In genomic region chr9:57163137-57163536, GRCm38 (mm10) we compare ENCODE assay signal across 28 mouse cellular contexts. TPM values are rescaled to one million over a fixed set of nuclear protein-coding genes. Genes with fewer than 3 reads are reported as not detected.
DNase-seq lines count a peak whose midpoint lies in the region; ATAC-seq and TF ChIP-seq lines count a peak whose summit lies in the region.
"Had no signal": no experiment of that assay in that cellular context is flagged by ENCODE, and none has a peak within 500 bp of the region (broad histone marks: within the 10 kb centered on the region; RNA-seq: fewer than 3 reads in every experiment).

No protein-coding gene starts in this region.

- H3K27ac ChIP-seq in liver, postnatal 0 days (ENCODE audit: low read depth), result no peak overlapping the region
- H3K27ac ChIP-seq in MEL (ENCODE audit: control insufficient read depth, low read depth, low read length), result no peak overlapping the region
- no peak overlapping the region for H3K27ac ChIP-seq in hindbrain, embryonic 14.5 days
- no peak overlapping the region for H3K27ac ChIP-seq in embryonic facial prominence, embryonic 10.5 days (replicated peaks)
- H3K27ac ChIP-seq: forebrain, embryonic 10.5 days; forebrain, embryonic 13.5 days; heart, embryonic 15.5 days; hindbrain, embryonic 10.5 days; hindbrain, embryonic 13.5 days; hindbrain, postnatal 0 days had no signal

- no peak for ATAC-seq in liver, postnatal 0 days
- no peak for ATAC-seq in hindbrain, embryonic 14.5 days (ENCODE audit: low FRiP score)
- ATAC-seq: activated CD4-positive, CD25-positive, alpha-beta regulatory T cell, adult 4 months; CD4-positive, CD25-positive, alpha-beta regulatory T cell, adult 4 months; forebrain, embryonic 13.5 days; forebrain, embryonic 16.5 days; hindbrain, postnatal 0 days; inflammation-experienced regulatory T-cells, adult 6 months; intestine, embryonic 16.5 days had no signal

- no peak overlapping the region for H3K9ac ChIP-seq in liver, postnatal 0 days (replicated peaks)
- peak overlapping the region; percentile 39; the same call in 1 of the 2 replicates for H3K9ac ChIP-seq in MEL (ENCODE audit: control insufficient read depth, low read depth, low read length, poor library complexity, severe bottlenecking)
- no peak overlapping the region for H3K9ac ChIP-seq in hindbrain, embryonic 14.5 days
- H3K9ac ChIP-seq: forebrain, embryonic 13.5 days; heart, embryonic 12.5 days; heart, embryonic 15.5 days; hindbrain, embryonic 13.5 days had no signal

- no peak for TF ChIP-seq RAD21 in MEL (IDR thresholded peaks at IDR 0.05; ENCODE audit: low read depth, low read length)

- peaks cover 3% of the 10 kb centered on the region; the same call in 1 of the 2 replicates for H3K4me1 ChIP-seq in liver, postnatal 0 days (ENCODE audit: insufficient read depth)
- peaks cover 0 to 15% of the 10 kb centered on the region in 2 experiments; a peak in 2 of 4 replicates for H3K4me1 ChIP-seq in MEL (ENCODE audit: control insufficient read depth in 1 of 2, insufficient read depth in 2 of 2, low read length in 2 of 2)
- no peaks in the 10 kb centered on the region for H3K4me1 ChIP-seq in hindbrain, embryonic 14.5 days (replicated peaks; ENCODE audit: control insufficient read depth, insufficient read depth, low read length)
- peaks cover 6% of the 10 kb centered on the region; the same call in 1 of the 2 replicates for H3K4me1 ChIP-seq in embryonic facial prominence, embryonic 10.5 days
- H3K4me1 ChIP-seq: forebrain, embryonic 13.5 days; hindbrain, embryonic 10.5 days had no signal

- whole genome bisulfite sequencing in liver, postnatal 0 days (ENCODE audit: insufficient replicate concordance), result 68% methylated on average over 2 of the region's 2 CpGs
- WGBS in hindbrain, embryonic 14.5 days, result 32% methylated on average over 2 of the region's 2 CpGs
- 50% methylated on average over 2 of the region's 2 CpGs for WGBS in embryonic facial prominence, embryonic 10.5 days

- H3K4me2 ChIP-seq in liver, postnatal 0 days (ENCODE audit: low read depth, low read length), result no peak overlapping the region
- H3K4me2 ChIP-seq in hindbrain, embryonic 14.5 days (replicated peaks), result no peak overlapping the region
- H3K4me2 ChIP-seq: forebrain, embryonic 13.5 days; heart, embryonic 12.5 days; heart, embryonic 15.5 days; hindbrain, embryonic 13.5 days had no signal

- peak; percentile 7 for DNase-seq in liver, postnatal 0 days
- no peak for DNase-seq in liver
- DNase-seq in ES-CJ7 (ENCODE audit: low read depth, low spot score), result peak; percentile 91
- no peak for DNase-seq in MEL (ENCODE audit: low read depth, low spot score)
- DNase-seq in ZHBTc4 (ENCODE audit: low read depth, low spot score), result peak; percentile 94
- no peak for DNase-seq in hindbrain, embryonic 14.5 days (ENCODE audit: low spot score)
- no peak for DNase-seq in embryonic facial prominence, embryonic 10.5 days (ENCODE audit: low spot score)
- DNase-seq: adrenal gland, adult 8-10 months; adrenal gland, postnatal 25 days; cerebellum, adult 11-12 months; cerebellum, adult 8-10 months; cerebellum, postnatal 36 days; gastrocnemius, postnatal 10 days; gastrocnemius, postnatal 36 days; heart, postnatal 10 days; heart, postnatal 36 days had no signal

- H3K27me3 ChIP-seq in liver, postnatal 0 days (ENCODE audit: insufficient read depth, low read length), result no peaks in the 10 kb centered on the region
- no peaks in the 10 kb centered on the region for H3K27me3 ChIP-seq in MEL (ENCODE audit: control insufficient read depth in 1 of 2, insufficient read depth in 2 of 2, low read length in 2 of 2)
- H3K27me3 ChIP-seq in hindbrain, embryonic 14.5 days (ENCODE audit: control insufficient read depth, insufficient read depth, low read length), result no peaks in the 10 kb centered on the region
- no peaks in the 10 kb centered on the region for H3K27me3 ChIP-seq in embryonic facial prominence, embryonic 10.5 days (replicated peaks; ENCODE audit: low read depth, poor library complexity, severe bottlenecking)
- H3K27me3 ChIP-seq: heart, embryonic 15.5 days had no signal

- no peak for TF ChIP-seq EP300 in liver, postnatal 0 days (IDR thresholded peaks at IDR 0.05; ENCODE audit: low read depth)
- no peak for TF ChIP-seq EP300 in MEL (IDR thresholded peaks at IDR 0.05; ENCODE audit: low read depth in 1 of 2, low read length in 2 of 2)

- H3K79me2 ChIP-seq in MEL (ENCODE audit: control insufficient read depth, insufficient read depth, low read length, poor library complexity), result no peaks in the 10 kb centered on the region

- H3K36me3 ChIP-seq in liver, postnatal 0 days (replicated peaks; ENCODE audit: insufficient read depth, low read length), result no peaks in the 10 kb centered on the region
- H3K36me3 ChIP-seq in MEL (ENCODE audit: control insufficient read depth in 1 of 2, insufficient read depth in 2 of 2, low read length in 2 of 2), result peaks cover 0 to 3% of the 10 kb centered on the region in 2 experiments; a peak in 2 of 4 replicates
- H3K36me3 ChIP-seq in hindbrain, embryonic 14.5 days (replicated peaks; ENCODE audit: control insufficient read depth, insufficient read depth), result no peaks in the 10 kb centered on the region
- H3K36me3 ChIP-seq in embryonic facial prominence, embryonic 10.5 days (replicated peaks), result no peaks in the 10 kb centered on the region
- H3K36me3 ChIP-seq: forebrain, embryonic 10.5 days; heart, embryonic 12.5 days; heart, embryonic 15.5 days; hindbrain, embryonic 10.5 days; hindbrain, embryonic 13.5 days had no signal

- no peak for TF ChIP-seq POLR2A in MEL (IDR thresholded peaks at IDR 0.05; ENCODE audit: control insufficient read depth in 1 of 2, insufficient read depth in 1 of 2, low read depth in 1 of 2, low read length in 2 of 2, poor library complexity in 1 of 2)

- H3K9me3 ChIP-seq in liver, postnatal 0 days (ENCODE audit: low read length), result no peaks in the 10 kb centered on the region
- no peaks in the 10 kb centered on the region for H3K9me3 ChIP-seq in MEL (replicated peaks; ENCODE audit: insufficient read depth, low read length)
- H3K9me3 ChIP-seq in hindbrain, embryonic 14.5 days (ENCODE audit: control insufficient read depth, low read length), result no peaks in the 10 kb centered on the region
- no peaks in the 10 kb centered on the region for H3K9me3 ChIP-seq in embryonic facial prominence, embryonic 10.5 days
- H3K9me3 ChIP-seq: forebrain, embryonic 10.5 days; forebrain, embryonic 13.5 days; heart, embryonic 12.5 days; heart, embryonic 15.5 days; hindbrain, embryonic 10.5 days; hindbrain, embryonic 13.5 days had no signal

- TF ChIP-seq CTCF in liver, postnatal 0 days (IDR thresholded peaks at IDR 0.05; ENCODE audit: low read depth), result no peak
- no peak for TF ChIP-seq CTCF in MEL (IDR thresholded peaks at IDR 0.05 in 2 of 3, conservative IDR thresholded peaks at IDR 0.05 in 1 of 3; ENCODE audit: control insufficient read depth in 1 of 3, insufficient read depth in 1 of 3, low read depth in 2 of 3, low read length in 3 of 3, poor library complexity in 1 of 3, severe bottlenecking in 1 of 3)

- H3K4me3 ChIP-seq in liver, postnatal 0 days (ENCODE audit: low read depth, low read length), result no peak overlapping the region
- no peak overlapping the region for H3K4me3 ChIP-seq in MEL (ENCODE audit: control insufficient read depth in 1 of 2, insufficient read depth in 1 of 2, low read depth in 2 of 2, low read length in 2 of 2)
- no peak overlapping the region for H3K4me3 ChIP-seq in hindbrain, embryonic 14.5 days (replicated peaks; ENCODE audit: low read length)
- no peak overlapping the region for H3K4me3 ChIP-seq in embryonic facial prominence, embryonic 10.5 days
- H3K4me3 ChIP-seq: forebrain, embryonic 10.5 days; forebrain, embryonic 13.5 days; heart, embryonic 12.5 days; heart, embryonic 15.5 days; hindbrain, embryonic 10.5 days; hindbrain, embryonic 13.5 days had no signal

TF ChIP-seq in MEL, 35 proteins besides CTCF, POLR2A, EP300 and RAD21 (continues in another document):
- TF ChIP-seq USF2 (IDR thresholded peaks at IDR 0.05; ENCODE audit: borderline replicate concordance in 1 of 2, insufficient read depth in 1 of 2, low read depth in 1 of 2, low read length in 2 of 2) (no peak), GATA1 (IDR thresholded peaks at IDR 0.05; ENCODE audit: low read depth, low read length) (no peak), MAZ (IDR thresholded peaks at IDR 0.05; ENCODE audit: low read depth, low read length) (no peak), TBP (IDR thresholded peaks at IDR 0.05; ENCODE audit: low read depth, low read length) (no peak), POLR2AphosphoS5 (IDR thresholded peaks at IDR 0.05; ENCODE audit: borderline replicate concordance, low read depth, low read length) (no peak), NELFE (IDR thresholded peaks at IDR 0.05; ENCODE audit: low read depth, low read length) (no peak), MEF2A (IDR thresholded peaks at IDR 0.05; ENCODE audit: extremely low read depth, insufficient replicate concordance, low read depth, low read length, poor library complexity, severe bottlenecking) (no peak), ETS1 (IDR thresholded peaks at IDR 0.05; ENCODE audit: low read depth, low read length) (no peak), MAX (IDR thresholded peaks at IDR 0.05; ENCODE audit: low read length) (no peak)

RNA-seq across cellular contexts. Expression of gene Commd4, which starts 5.0 kb away (rescaled TPM):
- 45.4 and 48.2 TPM in 2 replicates for polyA plus RNA-seq in liver, postnatal 0 days (2015; fragmentation: Nextera tagmentation; extraction: Ambion mirVana)
- 77.3 and 90.6 TPM in 2 replicates for total RNA-seq in MEL (2012; rRNA removed)
- polyA plus RNA-seq in MEL (2012; ENCODE audit: insufficient read depth in 1 of 2, insufficient read length in 2 of 2, low read depth in 1 of 2, low replicate concordance in 2 of 2, missing spikeins in 1 of 2), result 10 to 100 TPM in 1 of 2 experiments, not detected in 1; 89.7 TPM
- polyA plus RNA-seq in hindbrain, embryonic 14.5 days (2014; fragmentation: Nextera tagmentation; extraction: Ambion mirVana), result 132 and 138 TPM in 2 replicates
- 99.9 and 105 TPM in 2 replicates for polyA plus RNA-seq in embryonic facial prominence, embryonic 10.5 days (2016; fragmentation: Nextera tagmentation; extraction: Ambion mirVana)

RNA-seq across cellular contexts. Expression of gene Neil1, which starts 15.0 kb away (rescaled TPM):
- polyA plus RNA-seq in liver, postnatal 0 days (2015; fragmentation: Nextera tagmentation; extraction: Ambion mirVana), result 2.5 and 2.9 TPM in 2 replicates
- total RNA-seq in MEL (2012; rRNA removed), result 1.8 TPM in 2 replicates
- 1 to 10 TPM in 1 of 2 experiments, not detected in 1; 4.3 TPM for polyA plus RNA-seq in MEL (2012; ENCODE audit: insufficient read depth in 1 of 2, insufficient read length in 2 of 2, low read depth in 1 of 2, low replicate concordance in 2 of 2, missing spikeins in 1 of 2)
- polyA plus RNA-seq in hindbrain, embryonic 14.5 days (2014; fragmentation: Nextera tagmentation; extraction: Ambion mirVana), result 6.1 and 7.4 TPM in 2 replicates
- polyA plus RNA-seq in embryonic facial prominence, embryonic 10.5 days (2016; fragmentation: Nextera tagmentation; extraction: Ambion mirVana), result 5.7 and 5.8 TPM in 2 replicates

RNA-seq across cellular contexts. Expression of gene Man2c1, which starts 32.6 kb away (rescaled TPM):
- polyA plus RNA-seq in liver, postnatal 0 days (2015; fragmentation: Nextera tagmentation; extraction: Ambion mirVana), result 18.2 and 18.5 TPM in 2 replicates
- 30.5 and 32.2 TPM in 2 replicates for total RNA-seq in MEL (2012; rRNA removed)
- polyA plus RNA-seq in MEL (2012; ENCODE audit: insufficient read depth in 1 of 2, insufficient read length in 2 of 2, low read depth in 1 of 2, low replicate concordance in 2 of 2, missing spikeins in 1 of 2), result 10 to 100 TPM in 1 of 2 experiments, not detected in 1; 73.7 TPM
- 44.3 and 47.9 TPM in 2 replicates for polyA plus RNA-seq in hindbrain, embryonic 14.5 days (2014; fragmentation: Nextera tagmentation; extraction: Ambion mirVana)
- polyA plus RNA-seq in embryonic facial prominence, embryonic 10.5 days (2016; fragmentation: Nextera tagmentation; extraction: Ambion mirVana), result 62.1 and 67.9 TPM in 2 replicates

Comparison
In these comparisons a context has a peak if more than half of its experiments do, and no peak if none do; other contexts are left out.
1. DNase-seq: peak in liver, postnatal 0 days (single experiment), ES-CJ7 (single experiment) and ZHBTc4 (single experiment); none in liver (single experiment), MEL (single experiment), hindbrain, embryonic 14.5 days (single experiment) and embryonic facial prominence, embryonic 10.5 days (single experiment).